Mouse (Mus musculus): ENCODE results near the gene Med13l.

DNA sequence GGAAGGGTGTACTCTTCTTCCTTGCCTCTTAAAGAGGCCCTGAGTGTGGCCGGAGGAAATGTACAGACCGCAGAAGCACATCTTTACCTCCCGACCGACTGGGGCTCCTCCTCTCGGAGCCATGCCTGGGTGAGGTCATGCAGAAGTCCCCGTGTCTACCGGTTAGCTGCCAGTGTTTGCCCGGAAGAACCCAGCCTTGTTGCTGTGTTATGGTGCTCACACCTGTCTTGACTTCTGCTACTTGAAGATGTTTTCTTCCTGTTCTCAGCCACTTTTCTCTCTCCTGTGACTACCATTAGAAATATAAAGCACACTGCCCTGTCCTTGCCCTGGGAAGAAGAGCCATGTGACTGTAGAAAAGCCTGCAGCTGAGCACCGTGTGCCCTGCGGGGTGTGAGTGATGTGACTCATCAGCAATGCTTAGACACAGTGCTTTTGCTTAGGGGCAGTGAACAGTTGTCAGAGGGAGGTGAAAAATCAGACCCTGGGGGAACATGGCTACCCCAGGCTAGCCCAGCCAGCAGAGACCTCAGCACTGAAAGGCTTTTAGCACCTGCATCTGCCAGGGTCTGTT, 193.1 kb downstream of the Med13l start:
- TF ChIP-seq CTCF (IDR thresholded peaks at IDR 0.05; ENCODE audit: control insufficient read depth, insufficient read depth, insufficient replicate concordance, low read depth, low read length) (no peak), POLR2A (IDR thresholded peaks at IDR 0.05; ENCODE audit: control insufficient read depth, low read depth, low read length) (no peak)

Data from testis, adult 2 months (tissue).